Mouse (Mus musculus): ENCODE results near the gene B3galnt1.

DNA sequence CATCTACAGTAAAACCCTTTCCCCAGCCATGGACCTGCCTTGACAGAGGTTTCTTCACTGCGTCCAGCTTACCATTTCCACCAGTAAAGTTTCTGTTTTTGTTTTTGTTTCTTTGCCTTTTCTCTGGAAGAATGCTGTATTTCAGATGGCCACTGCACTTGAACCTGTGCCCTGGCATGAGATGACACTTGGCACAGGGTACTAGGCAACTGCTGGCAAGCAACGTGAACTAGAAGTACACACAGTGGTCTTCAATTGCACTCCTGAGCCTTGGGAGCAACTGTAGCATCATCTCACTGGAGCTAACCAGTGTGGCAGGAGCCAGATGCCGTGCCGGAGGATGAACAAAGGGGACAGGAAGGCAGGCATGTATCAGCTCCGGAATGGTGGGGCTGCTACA is 26.2 kb downstream of the B3galnt1 start:
- TF ChIP-seq RCOR1 (conservative IDR thresholded peaks at IDR 0.05; ENCODE audit: low read depth, low read length): no peak
- TF ChIP-seq EP300 (IDR thresholded peaks at IDR 0.05; ENCODE audit: low read length): no peak
- TF ChIP-seq NRF1 (IDR thresholded peaks at IDR 0.05; ENCODE audit: low read depth, low read length): no peak
- TF ChIP-seq CTCF (conservative IDR thresholded peaks at IDR 0.05 in 1 of 2, IDR thresholded peaks at IDR 0.05 in 1 of 2; ENCODE audit: low read depth in 2 of 2, low read length in 2 of 2): no peak
- TF ChIP-seq UBTF (IDR thresholded peaks at IDR 0.05; ENCODE audit: low read depth, low read length): no peak
- TF ChIP-seq GABPA (IDR thresholded peaks at IDR 0.05; ENCODE audit: insufficient replicate concordance, low read depth, low read length): no peak
- no peak for TF ChIP-seq JUND (conservative IDR thresholded peaks at IDR 0.05; ENCODE audit: low read depth, low read length)
- TF ChIP-seq ZKSCAN1 (IDR thresholded peaks at IDR 0.05; ENCODE audit: borderline replicate concordance, low read depth, low read length): no peak
- TF ChIP-seq ETS1 (conservative IDR thresholded peaks at IDR 0.05; ENCODE audit: low read depth, low read length): no peak
- TF ChIP-seq TCF12 (IDR thresholded peaks at IDR 0.05; ENCODE audit: low read depth, low read length): no peak
- no peak for TF ChIP-seq MAFK (IDR thresholded peaks at IDR 0.05; ENCODE audit: insufficient replicate concordance, low read length)
- TF ChIP-seq KAT2A (IDR thresholded peaks at IDR 0.05; ENCODE audit: insufficient replicate concordance, low read length): no peak
- TF ChIP-seq POLR2A (IDR thresholded peaks at IDR 0.05; ENCODE audit: low read depth, low read length): no peak
